Comparison of ENCODE assay signal across 8 mouse cellular contexts in the genomic region with DNA sequence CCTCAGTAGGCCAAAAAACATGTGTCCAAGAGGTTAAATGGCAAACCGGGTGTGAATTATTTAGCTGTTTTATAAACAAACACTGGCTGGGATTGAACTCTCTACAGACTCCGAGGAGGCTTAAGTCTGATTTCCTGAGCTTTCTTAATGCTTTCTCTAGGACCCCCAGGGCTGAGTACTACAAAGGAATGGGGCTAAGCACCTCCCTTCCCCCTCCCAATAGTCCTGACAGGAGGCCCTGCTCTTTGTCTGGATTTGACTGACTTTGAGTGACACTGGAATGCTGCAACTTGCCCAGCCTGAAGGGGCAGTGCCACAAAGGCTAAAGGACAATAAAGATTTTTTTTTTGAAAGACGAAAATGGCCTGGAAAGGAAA.
DNase-seq lines count a peak whose midpoint lies in the region; ATAC-seq and TF ChIP-seq lines count a peak whose summit lies in the region.

No protein-coding gene starts in this region.

- H3K4me1 ChIP-seq in heart, embryonic 15.5 days (replicated peaks), result peaks cover 13% of the 10 kb centered on the region

- intact Hi-C loops in gastrocnemius, adult 2 months (cut with DNase I), result loop anchor here (10.0 kb wide), 1 partner anchor 642 kb away; no protein-coding TSS in a partner anchor
- intact Hi-C loops in left cerebral cortex, postnatal 10 days (cut with DNase I), result no loop called here

- H3K4me2 ChIP-seq in heart, embryonic 15.5 days, result peak overlapping the region; percentile 40

- no peaks in the 10 kb centered on the region for H3K36me3 ChIP-seq in heart, embryonic 15.5 days

- H3K9me3 ChIP-seq in heart, embryonic 15.5 days (replicated peaks), result no peaks in the 10 kb centered on the region

- H3K27ac ChIP-seq in gastrocnemius, adult 2 months, result peak overlapping the region; percentile 82
- H3K27ac ChIP-seq in heart, embryonic 15.5 days, result peak overlapping the region; percentile 50

- H3K9ac ChIP-seq in heart, embryonic 15.5 days, result no peak overlapping the region

- peak overlapping the region; percentile 38 for H3K4me3 ChIP-seq in gastrocnemius, adult 2 months
- no peak overlapping the region for H3K4me3 ChIP-seq in heart, embryonic 15.5 days

- ATAC-seq in heart, embryonic 15.5 days (replicated peaks; ENCODE audit: insufficient number of reproducible peaks, insufficient read depth, low FRiP score, low read depth), result no peak
- ATAC-seq in erythroid progenitor cell, adult 5-6 weeks (replicated peaks; ENCODE audit: low FRiP score, poor library complexity, severe bottlenecking), result no peak

- TF ChIP-seq CTCF in gastrocnemius, adult 2 months (IDR thresholded peaks at IDR 0.05), result no peak

- no peak for DNase-seq in gastrocnemius, adult 2 months
- DNase-seq in gastrocnemius, adult 8-10 months (ENCODE audit: low spot score in 2 of 2), result no peak
- DNase-seq in embryo, embryonic 10.5 days (ENCODE audit: low spot score), result peak; percentile 85
- peak; percentile 4 for DNase-seq in lung, postnatal 36 days
- DNase-seq in left cerebral cortex, postnatal 10 days (ENCODE audit: extremely low spot score in 1 of 2, low spot score in 2 of 2), result no peak
- no peak for DNase-seq in layer of hippocampus, adult 9-11 months

- H3K27me3 ChIP-seq in heart, embryonic 15.5 days, result no peaks in the 10 kb centered on the region

- WGBS in heart, embryonic 15.5 days, result 16% methylated on average over 3 of the region's 3 CpGs

Comparison
In these comparisons a context has a peak if more than half of its experiments do, and no peak if none do; other contexts are left out.
1. DNase-seq: peak in embryo, embryonic 10.5 days (single experiment) and lung, postnatal 36 days (single experiment); none in gastrocnemius, adult 2 months (single experiment), gastrocnemius, adult 8-10 months (0 of 2), left cerebral cortex, postnatal 10 days (0 of 2) and layer of hippocampus, adult 9-11 months (single experiment).